Mouse (Mus musculus) naive thymus-derived CD4-positive, alpha-beta T cell, adult 5 months (primary cell): ENCODE data around the gene Coq8b. TPM values are rescaled to one million over a fixed set of nuclear protein-coding genes. Genes with fewer than 3 reads are reported as not detected.

ENCODE experiments used
- polyA plus RNA-seq: library from polyadenylated mRNA; unstranded; fragments of 100-300 nt; shearing (Covaris generic); gene quantifications from one replicate; pipeline ENCODE4 v1.2.1, GENCODE M21; 2017

Coq8b gene
- polyA plus RNA-seq = 17.6 TPM

GRCm38 (mm10) chr7:27232781-27233281 lies at the start of gene Coq8b:
Coq8b (plus strand) TSS chr7:27233023.

GRCm38 (mm10) chr7:27195681-27196611 lies 36.9 kb upstream of the Coq8b start, which contains the start of the genes BC024978 and Snrpa:
BC024978 (plus strand) TSS chr7:27195781.
Snrpa (minus strand) TSS chr7:27196271.

GRCm38 (mm10) chr7:27228281-27228821 lies 4.5 kb upstream of the Coq8b start, which contains the start of gene Itpkc:
Itpkc (minus strand) TSS chr7:27228661.

GRCm38 (mm10) chr7:27258205-27258899 lies 25.5 kb downstream of the Coq8b start, which contains the start of gene Numbl:
Numbl (plus strand) TSS chr7:27258433.

Other genes starting within 250 kb of the Coq8b start
- gene Cyp2a12, start 203.9 kb upstream of the Coq8b start, polyA plus RNA-seq = not detected
- gene Cyp2f2, start 113.1 kb upstream of the Coq8b start, polyA plus RNA-seq = not detected
- not detected for gene Cyp2t4, start 79.3 kb upstream of the Coq8b start, polyA plus RNA-seq
- 68.6 TPM for gene Egln2, start 66.2 kb upstream of the Coq8b start, polyA plus RNA-seq
- 140 TPM for gene Rab4b, start 54.1 kb upstream of the Coq8b start, polyA plus RNA-seq
- not detected for gene Gm21983, start 51.9 kb upstream of the Coq8b start, polyA plus RNA-seq
- 1.6 TPM for gene Mia, start 51.9 kb upstream of the Coq8b start, polyA plus RNA-seq
- 0.83 TPM for gene BC024978, start 37.2 kb upstream of the Coq8b start, polyA plus RNA-seq
- 61.7 TPM for gene Snrpa, start 36.8 kb upstream of the Coq8b start, polyA plus RNA-seq
- gene Itpkc, start 4.4 kb upstream of the Coq8b start, polyA plus RNA-seq = 12.6 TPM
- gene Numbl, start 25.4 kb downstream of the Coq8b start, polyA plus RNA-seq = 0.91 TPM
- gene Ltbp4, start 104.7 kb downstream of the Coq8b start, polyA plus RNA-seq = not detected
- gene Shkbp1, start 123.0 kb downstream of the Coq8b start, polyA plus RNA-seq = 48.4 TPM
- gene Gm20479, start 124.4 kb downstream of the Coq8b start, polyA plus RNA-seq = not detected
- gene Sptbn4, start 214.7 kb downstream of the Coq8b start, polyA plus RNA-seq = 0.12 TPM
- 12.5 TPM for gene Blvrb, start 215.0 kb downstream of the Coq8b start, polyA plus RNA-seq
- 38.3 TPM for gene Sertad3, start 240.7 kb downstream of the Coq8b start, polyA plus RNA-seq